Comparison of ENCODE assay signal across 12 mouse cellular contexts in genomic region chr6:43297508-43297850, GRCm38 (mm10). TPM values are rescaled to one million over a fixed set of nuclear protein-coding genes. Genes with fewer than 3 reads are reported as not detected.
A peak's percentile ranks its signal among the peaks of the same experiment; 100 is the strongest.
DNase-seq lines count a peak whose midpoint lies in the region; ATAC-seq and TF ChIP-seq lines count a peak whose summit lies in the region.
"Had no signal": no experiment of that assay in that cellular context is flagged by ENCODE, and none has a peak within 500 bp of the region (broad histone marks: within the 10 kb centered on the region; RNA-seq: fewer than 3 reads in every experiment).

No protein-coding gene starts in this region.

- no peaks in the 10 kb centered on the region for H3K36me3 ChIP-seq in forebrain, embryonic 14.5 days (ENCODE audit: control insufficient read depth, insufficient read depth, low read length)
- no peaks in the 10 kb centered on the region for H3K36me3 ChIP-seq in limb, embryonic 14.5 days (ENCODE audit: control insufficient read depth, insufficient read depth, low read length)
- H3K36me3 ChIP-seq in heart, embryonic 11.5 days (ENCODE audit: control insufficient read depth, insufficient read depth, low read length), result no peaks in the 10 kb centered on the region

- H3K9ac ChIP-seq in forebrain, embryonic 14.5 days (ENCODE audit: low read length), result no peak overlapping the region
- no peak overlapping the region for H3K9ac ChIP-seq in limb, embryonic 14.5 days (ENCODE audit: low read depth, low read length, severe bottlenecking)
- H3K9ac ChIP-seq in heart, embryonic 11.5 days (ENCODE audit: low read depth, low read length), result no peak overlapping the region

- intact Hi-C loops in left cerebral cortex, postnatal 4 days (cut with DNase I), result no loop called here

- DNase-seq in left cerebral cortex, adult 11 months (ENCODE audit: low spot score), result peak; percentile 21
- no peak for DNase-seq in left cerebral cortex, postnatal 4 days
- peak; percentile 62 for DNase-seq in forebrain, embryonic 14.5 days (ENCODE audit: low spot score)
- DNase-seq in limb, embryonic 14.5 days (ENCODE audit: low spot score), result peak; percentile 29
- peak; percentile 27 for DNase-seq in retina, postnatal 1 day
- no peak for DNase-seq in cerebellum, postnatal 25 days
- no peak for DNase-seq in heart, postnatal 4 days
- DNase-seq: adrenal gland, adult 8-10 months; liver; thymus, postnatal 4 days had no signal

- H3K4me2 ChIP-seq in forebrain, embryonic 14.5 days (ENCODE audit: low read length), result no peak overlapping the region
- no peak overlapping the region for H3K4me2 ChIP-seq in limb, embryonic 14.5 days (replicated peaks; ENCODE audit: low read depth, low read length, severe bottlenecking)
- H3K4me2 ChIP-seq in heart, embryonic 11.5 days, result no peak overlapping the region

- TF ChIP-seq POLR2A in limb, embryonic 14.5 days (IDR thresholded peaks at IDR 0.05; ENCODE audit: borderline replicate concordance, extremely low read depth, insufficient read depth, insufficient read length), result no peak

- H3K27me3 ChIP-seq in forebrain, embryonic 14.5 days (replicated peaks; ENCODE audit: control insufficient read depth, insufficient read depth, low read length), result no peaks in the 10 kb centered on the region
- no peaks in the 10 kb centered on the region for H3K27me3 ChIP-seq in limb, embryonic 14.5 days (ENCODE audit: control insufficient read depth, insufficient read depth, low read length)
- no peaks in the 10 kb centered on the region for H3K27me3 ChIP-seq in heart, embryonic 11.5 days (ENCODE audit: control insufficient read depth, insufficient read depth, low read length)

- WGBS in forebrain, embryonic 14.5 days, result 11% methylated on average over 2 of the region's 2 CpGs
- WGBS in limb, embryonic 14.5 days, result 42% methylated on average over 2 of the region's 2 CpGs
- WGBS in heart, embryonic 11.5 days (ENCODE audit: insufficient replicate concordance), result 38% methylated on average over 2 of the region's 2 CpGs

- ATAC-seq in forebrain, embryonic 14.5 days, result peak; percentile 64
- no peak for ATAC-seq in limb, embryonic 14.5 days (ENCODE audit: low FRiP score, low read depth)
- no peak for ATAC-seq in heart, embryonic 11.5 days (replicated peaks; ENCODE audit: insufficient number of reproducible peaks, low FRiP score, low TSS enrichment)

- no peak overlapping the region for H3K4me3 ChIP-seq in forebrain, embryonic 14.5 days (ENCODE audit: low read depth, low read length)
- H3K4me3 ChIP-seq in limb, embryonic 14.5 days (replicated peaks; ENCODE audit: low read length), result no peak overlapping the region
- H3K4me3 ChIP-seq in heart, embryonic 11.5 days (ENCODE audit: low read depth, low read length), result no peak overlapping the region
- H3K4me3 ChIP-seq: megakaryocyte, embryonic 14.5 days had no signal

- no peaks in the 10 kb centered on the region for H3K9me3 ChIP-seq in forebrain, embryonic 14.5 days (replicated peaks; ENCODE audit: control insufficient read depth, low read length)
- H3K9me3 ChIP-seq in limb, embryonic 14.5 days (ENCODE audit: control insufficient read depth, low read length), result no peaks in the 10 kb centered on the region
- no peaks in the 10 kb centered on the region for H3K9me3 ChIP-seq in heart, embryonic 11.5 days (replicated peaks; ENCODE audit: control insufficient read depth, low read length)
- H3K9me3 ChIP-seq: megakaryocyte, embryonic 14.5 days had no signal

- no peaks in the 10 kb centered on the region for H3K4me1 ChIP-seq in forebrain, embryonic 14.5 days (ENCODE audit: control insufficient read depth, insufficient read depth, low read length)
- H3K4me1 ChIP-seq in limb, embryonic 14.5 days (ENCODE audit: control insufficient read depth, insufficient read depth, low read length), result 0 out of 2 replicates have a peak, but pooled peaks cover 5% of the 10 kb centered on the region
- H3K4me1 ChIP-seq in heart, embryonic 11.5 days (ENCODE audit: control insufficient read depth, insufficient read depth, low read length), result peaks cover 6% of the 10 kb centered on the region; the same call in 1 of the 2 replicates

- no peak overlapping the region for H3K27ac ChIP-seq in forebrain, embryonic 14.5 days (ENCODE audit: low read depth, low read length)
- H3K27ac ChIP-seq in limb, embryonic 14.5 days (replicated peaks; ENCODE audit: low read depth, low read length), result no peak overlapping the region
- no peak overlapping the region for H3K27ac ChIP-seq in heart, embryonic 11.5 days (ENCODE audit: low read depth, low read length)

RNA-seq across cellular contexts. Expression of gene Nobox, which starts 11.9 kb away (rescaled TPM):
- total RNA-seq in left cerebral cortex, postnatal 4 days (2021), result not detected
- polyA plus RNA-seq in forebrain, embryonic 14.5 days (2014; fragmentation: Nextera tagmentation; extraction: Ambion mirVana), result not detected in 2 replicates
- 0.15 and 0.20 TPM in 2 replicates for polyA plus RNA-seq in limb, embryonic 14.5 days (2012; rRNA removed)
- polyA plus RNA-seq in limb, embryonic 14.5 days (2014; fragmentation: Nextera tagmentation; extraction: Ambion mirVana), result 0.22 TPM in 1 of 2 replicates, not detected in the other
- total RNA-seq in heart, postnatal 4 days (2021), result not detected
- polyA plus RNA-seq in heart, embryonic 11.5 days (2014; fragmentation: Nextera tagmentation; extraction: Ambion mirVana), result not detected in 2 replicates

RNA-seq across cellular contexts. Expression of gene Arhgef5, which starts 32.1 kb away (rescaled TPM):
- 1 to 10 TPM; 5.8 to 6.7 TPM for total RNA-seq in left cerebral cortex, postnatal 4 days (2021)
- 1.2 and 1.4 TPM in 2 replicates for polyA plus RNA-seq in forebrain, embryonic 14.5 days (2014; fragmentation: Nextera tagmentation; extraction: Ambion mirVana)
- polyA plus RNA-seq in limb, embryonic 14.5 days (2012; rRNA removed), result 21.6 and 23.0 TPM in 2 replicates
- 11.6 and 12.7 TPM in 2 replicates for polyA plus RNA-seq in limb, embryonic 14.5 days (2014; fragmentation: Nextera tagmentation; extraction: Ambion mirVana)
- total RNA-seq in heart, postnatal 4 days (2021), result 10 to 100 TPM; 18.8 to 19.2 TPM
- 5.1 and 7.5 TPM in 2 replicates for polyA plus RNA-seq in heart, embryonic 11.5 days (2014; fragmentation: Nextera tagmentation; extraction: Ambion mirVana)

Comparison
In these comparisons a context has a peak if more than half of its experiments do, and no peak if none do; other contexts are left out.
1. DNase-seq: peak in left cerebral cortex, adult 11 months (single experiment), forebrain, embryonic 14.5 days (single experiment), limb, embryonic 14.5 days (single experiment) and retina, postnatal 1 day (single experiment); none in left cerebral cortex, postnatal 4 days (single experiment), cerebellum, postnatal 25 days (0 of 2) and heart, postnatal 4 days (single experiment).